Mouse (Mus musculus) ovary, adult 2 months (tissue): ENCODE measurements around the gene Olfr729. TPM values are rescaled to one million over a fixed set of nuclear protein-coding genes. Genes with fewer than 3 reads are reported as not detected.

ENCODE experiments used
- polyA plus RNA-seq: library from polyadenylated mRNA; depleted of rRNA; stranded (reverse); fragments of >200 nt; gene quantifications from 2 replicates; pipeline ENCODE4 v1.2.3, GENCODE M21; 2012; rRNA removed

Olfr729 gene
- polyA plus RNA-seq, result not detected in 2 replicates

GRCm38 (mm10) chr14:50152810-50153209 lies at the start of gene Olfr729:
Gene Olfr729, minus strand, starts transcription at chr14:50152910.

GRCm38 (mm10) chr14:50188098-50188497 lies 35.4 kb upstream of the Olfr729 start, which contains the start of gene Olfr730:
Gene Olfr730, minus strand, starts transcription at chr14:50188198.

GRCm38 (mm10) chr14:50142580-50142979 lies 10.1 kb downstream of the Olfr729 start, which contains the start of gene Olfr728:
Gene Olfr728, minus strand, starts transcription at chr14:50142680.

GRCm38 (mm10) chr14:50122886-50123285 lies 29.8 kb downstream of the Olfr729 start, which contains the start of gene Olfr727:
Gene Olfr727, plus strand, starts transcription at chr14:50123186.

Other genes with a start within 250 kb of the Olfr729 start
- gene Olfr723, start 221.1 kb downstream of the Olfr729 start, polyA plus RNA-seq, result not detected in 2 replicates
- gene Olfr724, start 189.6 kb downstream of the Olfr729 start, polyA plus RNA-seq, result not detected in 2 replicates
- gene Olfr725, start 112.5 kb downstream of the Olfr729 start, polyA plus RNA-seq, result not detected in 2 replicates
- gene Olfr726, start 62.0 kb downstream of the Olfr729 start, polyA plus RNA-seq, result not detected in 2 replicates
- gene Olfr727, start 29.7 kb downstream of the Olfr729 start, polyA plus RNA-seq, result not detected in 2 replicates
- not detected in 2 replicates for gene Olfr728, start 10.2 kb downstream of the Olfr729 start, polyA plus RNA-seq
- gene Olfr730, start 35.3 kb upstream of the Olfr729 start, polyA plus RNA-seq, result not detected in 2 replicates
- gene Olfr731, start 89.0 kb upstream of the Olfr729 start, polyA plus RNA-seq, result not detected in 2 replicates
- gene Olfr732, start 131.3 kb upstream of the Olfr729 start, polyA plus RNA-seq, result not detected in 2 replicates
- not detected in 2 replicates for gene Olfr733, start 148.6 kb upstream of the Olfr729 start, polyA plus RNA-seq
- gene Olfr734, start 173.9 kb upstream of the Olfr729 start, polyA plus RNA-seq, result not detected in 2 replicates
- gene Olfr735, start 196.0 kb upstream of the Olfr729 start, polyA plus RNA-seq, result not detected in 2 replicates
- gene Tlr11, start 205.0 kb upstream of the Olfr729 start, polyA plus RNA-seq, result 0.21 and 0.36 TPM in 2 replicates
- gene Olfr736, start 228.3 kb upstream of the Olfr729 start, polyA plus RNA-seq, result not detected in 2 replicates